Mouse (Mus musculus) T-cell, adult 2 months (primary cell): ENCODE results near the gene Arfip2.

ENCODE experiments used
- DNase-seq: peaks from one replicate; pipeline ENCODE4 v3.0.0; 2022; ENCODE audit warnings: low spot score

Gene Arfip2

DNA sequence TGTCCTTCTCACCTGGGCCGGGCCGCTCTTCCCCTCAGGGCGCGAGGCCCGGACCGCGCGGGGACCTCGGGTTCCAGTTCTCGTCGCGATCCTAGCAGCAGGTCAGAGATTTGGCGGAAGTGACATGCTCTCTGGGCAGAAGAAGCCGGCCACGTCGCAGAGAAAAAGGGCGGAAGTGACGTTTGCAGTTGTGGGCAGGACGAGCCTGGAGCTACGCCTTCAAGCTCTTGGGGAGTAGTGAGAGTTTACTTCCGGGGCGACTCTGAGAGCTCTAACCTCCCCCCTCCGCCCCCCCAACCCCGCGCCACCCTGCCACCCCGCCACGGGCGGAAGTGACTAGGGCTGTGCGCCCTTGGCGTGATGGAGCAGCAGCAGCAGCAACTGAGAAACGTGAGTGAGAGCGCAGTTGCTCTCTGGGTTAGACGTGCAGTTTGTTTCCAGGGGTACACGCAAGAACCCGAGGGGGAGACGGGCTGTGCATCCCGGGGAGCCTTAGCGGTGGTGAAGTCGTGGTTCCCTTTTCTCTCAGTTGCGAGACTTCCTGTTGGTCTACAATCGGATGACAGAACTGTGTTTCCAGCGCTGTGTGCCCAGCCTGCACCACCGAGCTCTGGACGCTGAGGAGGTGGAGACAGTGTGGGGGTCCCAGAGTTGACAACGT, at the start of gene Arfip2, which contains the start of gene Gm45799:
Gene Arfip2, minus strand, starts transcription at position 184 of the 661 bp plus-strand sequence.
Gene Gm45799, plus strand, starts transcription at position 320 of the 661 bp plus-strand sequence.
- peak; percentile 97 for DNase-seq

- no peak for DNase-seq
Measured at GRCm38 (mm10) chr7:105685541-105686197, 45.5 kb upstream of the Arfip2 start.

DNA sequence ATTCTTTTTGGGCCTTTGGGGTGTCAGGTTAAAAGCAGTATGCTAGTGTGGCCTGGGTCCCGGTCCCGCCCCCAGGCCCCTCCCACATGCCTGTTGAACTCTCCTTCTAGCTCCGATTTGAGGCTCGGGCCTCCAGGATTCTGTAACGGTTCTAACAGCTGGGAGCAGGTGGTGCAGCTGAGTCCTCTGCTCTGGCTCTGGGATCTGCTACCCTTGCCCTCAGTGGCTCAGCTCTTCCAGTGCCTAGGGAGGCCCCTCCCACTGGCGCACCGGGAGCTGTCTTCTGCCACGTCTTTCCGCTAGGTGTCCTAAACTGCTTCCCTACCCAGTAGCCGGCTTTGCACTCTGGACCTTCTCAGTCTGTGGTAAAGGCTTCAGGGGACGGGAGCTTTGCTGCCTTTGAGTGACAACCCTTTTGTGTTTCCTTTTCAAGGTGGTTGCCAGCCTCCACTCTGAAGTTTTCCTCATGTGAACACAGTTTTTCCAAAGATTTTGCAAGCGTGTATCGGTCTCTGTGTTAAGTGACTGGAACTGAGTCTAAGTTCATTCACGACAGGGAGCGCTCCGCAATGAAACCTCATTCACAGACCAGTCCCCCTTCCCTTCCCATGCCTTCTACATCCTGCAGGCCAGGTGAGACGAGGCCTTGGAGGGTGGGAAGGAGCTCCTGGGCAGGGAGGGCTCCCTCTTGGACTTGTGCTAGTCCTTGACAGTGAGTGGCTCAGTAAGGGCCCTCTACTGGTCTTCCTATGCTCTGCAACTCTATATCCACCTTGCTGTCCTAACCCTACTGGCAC, 10.6 kb upstream of the Arfip2 start, which contains the start of gene Dnhd1:
Gene Dnhd1, plus strand, starts transcription at position 189 of the 797 bp plus-strand sequence.
- DNase-seq: peak; percentile 62

GRCm38 (mm10) chr7:105641936-105642335, 1.7 kb upstream of the Arfip2 start:
- DNase-seq: no peak

- no peak for DNase-seq
Measured at GRCm38 (mm10) chr7:105640894-105641255, 659 bp upstream of the Arfip2 start.

DNA sequence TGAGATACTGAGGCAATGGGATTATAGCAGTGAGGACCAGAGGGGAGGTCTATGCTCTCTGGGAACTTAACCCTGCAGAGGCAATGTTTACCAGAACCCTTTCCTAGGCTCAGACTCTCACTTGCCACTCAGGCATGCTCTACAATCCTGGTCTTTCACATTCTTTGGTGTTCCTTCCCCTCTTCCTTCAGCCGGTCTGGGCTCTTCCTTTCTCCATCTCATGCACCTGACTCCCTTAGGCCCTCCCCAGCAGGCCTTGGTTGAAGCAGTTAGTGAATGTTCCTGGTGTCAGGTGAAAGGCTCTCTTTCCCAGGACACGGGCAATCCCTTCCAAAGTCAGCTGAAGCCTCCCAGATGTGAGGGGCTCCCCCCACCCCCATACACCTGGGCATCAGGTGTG, 460 bp downstream of the Arfip2 start, which contains the start of gene Timm10b:
Gene Timm10b, plus strand, starts transcription at position 301 of the 400 bp plus-strand sequence.
- no peak for DNase-seq

DNA sequence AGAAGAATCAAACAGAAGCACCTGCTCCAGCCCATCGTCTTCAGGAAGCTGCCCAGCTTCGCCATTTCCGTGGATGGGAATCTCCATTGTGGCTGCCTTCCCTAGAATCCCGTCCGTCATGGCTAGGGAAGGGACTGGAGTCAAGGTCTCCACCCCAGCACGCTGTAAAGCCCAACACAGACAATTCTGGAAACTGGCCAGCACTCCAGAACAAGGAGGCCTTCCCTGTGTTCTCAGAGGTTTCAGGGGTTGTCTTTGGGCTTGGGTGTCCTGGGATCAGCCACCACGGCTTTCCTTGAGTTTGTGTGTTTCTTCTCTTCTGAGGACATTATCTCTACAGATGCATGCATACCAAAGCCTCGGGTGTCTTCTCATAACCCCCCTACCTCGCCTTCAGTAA, 912 bp downstream of the Arfip2 start:
- no peak for DNase-seq

DNA sequence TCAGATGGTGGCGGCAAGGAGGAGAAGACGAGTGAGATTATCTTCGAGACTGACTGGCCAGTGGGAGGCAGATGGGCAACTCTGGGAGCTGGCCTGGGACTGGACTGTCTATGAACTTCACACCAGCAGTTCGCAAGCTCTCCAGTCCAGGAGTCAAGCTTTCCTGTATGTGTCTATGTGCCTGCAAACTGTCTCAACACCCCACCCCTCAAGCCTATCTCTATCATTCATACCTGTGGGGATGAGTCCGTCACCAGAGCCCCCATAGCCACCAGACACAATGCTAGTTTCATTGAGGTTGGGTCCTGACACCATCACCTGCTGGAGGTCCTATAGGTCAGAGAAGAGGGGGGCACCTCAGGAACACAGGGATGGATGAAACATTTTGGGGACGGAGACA, 1.4 kb downstream of the Arfip2 start:
- DNase-seq: no peak

GRCm38 (mm10) chr7:105635726-105636125, 4.5 kb downstream of the Arfip2 start:
- no peak for DNase-seq

- DNase-seq: no peak
Measured at GRCm38 (mm10) chr7:105634272-105634920, 5.8 kb downstream of the Arfip2 start.

DNA sequence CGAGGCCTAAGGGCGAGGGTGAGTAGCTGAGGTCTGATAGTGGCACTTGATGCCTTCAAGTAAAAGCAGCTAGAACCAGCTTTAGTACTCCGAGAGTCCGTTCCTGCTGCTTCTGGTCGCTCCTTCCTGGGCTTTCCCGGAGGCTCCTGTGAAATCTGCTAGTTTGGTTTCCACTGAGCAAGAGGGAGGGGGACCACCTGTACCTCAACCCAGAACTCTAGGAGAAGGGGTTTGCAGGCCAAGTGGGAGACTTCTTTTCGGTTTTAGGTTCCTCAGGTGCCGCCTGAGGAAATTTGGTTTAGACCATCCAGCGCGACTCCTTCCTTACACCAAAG, 6.4 kb downstream of the Arfip2 start:
- no peak for DNase-seq

- DNase-seq: peak; percentile 59
Measured at GRCm38 (mm10) chr7:105633127-105633800, 7.0 kb downstream of the Arfip2 start, which contains the start of gene Trim3. TSS of gene Trim3 (minus strand) at chr7:105633571.

GRCm38 (mm10) chr7:105632551-105632972, 7.7 kb downstream of the Arfip2 start:
- no peak for DNase-seq

DNA sequence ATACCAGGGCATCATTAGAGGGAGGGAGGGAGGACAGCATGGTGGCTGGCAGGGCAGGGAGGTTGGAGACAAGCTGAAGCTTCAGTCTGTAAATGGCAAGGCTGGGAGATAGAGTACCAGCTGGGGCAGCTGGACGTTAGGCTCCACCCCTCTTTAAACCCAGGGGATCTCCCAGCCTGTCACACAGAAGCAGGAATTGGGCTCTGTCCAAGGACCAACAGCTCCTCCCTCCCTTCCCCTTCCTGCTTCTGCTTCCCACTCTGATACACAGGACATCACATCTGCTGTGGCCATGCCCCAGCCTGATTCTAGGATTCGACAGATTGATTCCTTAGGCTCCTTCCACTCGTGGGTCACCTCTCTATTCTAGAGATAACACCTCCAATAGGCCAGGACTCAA, 11.6 kb downstream of the Arfip2 start:
- DNase-seq: no peak

GRCm38 (mm10) chr7:105625397-105625796, 14.8 kb downstream of the Arfip2 start:
- DNase-seq: no peak

- no peak for DNase-seq
Measured at GRCm38 (mm10) chr7:105621646-105622292, 18.4 kb downstream of the Arfip2 start.

GRCm38 (mm10) chr7:105621053-105621452, 19.2 kb downstream of the Arfip2 start:
- DNase-seq: no peak

DNA sequence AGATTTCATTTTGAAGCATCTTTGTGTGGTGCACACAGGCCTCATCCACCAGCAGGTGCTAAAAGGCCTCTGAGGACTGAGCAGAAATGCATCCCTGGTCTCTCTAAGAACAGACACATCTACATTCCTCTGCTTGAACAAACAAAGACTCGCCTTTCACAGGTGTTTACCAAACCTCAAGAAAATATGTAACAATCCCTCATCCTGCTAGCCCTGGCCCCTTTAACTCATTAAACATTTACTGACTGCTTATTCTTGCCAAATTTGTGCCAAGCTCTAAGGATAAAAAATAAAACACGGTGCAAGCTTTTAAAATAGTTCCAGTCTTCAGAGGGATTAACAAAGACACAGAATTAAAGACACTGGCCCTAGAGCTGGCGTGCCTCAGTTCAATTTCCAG, 20.5 kb downstream of the Arfip2 start:
- no peak for DNase-seq

- DNase-seq: no peak
Measured at GRCm38 (mm10) chr7:105617810-105618209, 22.4 kb downstream of the Arfip2 start.

GRCm38 (mm10) chr7:105616561-105616960, 23.7 kb downstream of the Arfip2 start:
- no peak for DNase-seq

- DNase-seq: no peak
Measured at GRCm38 (mm10) chr7:105615720-105616119, 24.5 kb downstream of the Arfip2 start.
